Mouse (Mus musculus): ENCODE results near the gene Prpf19. TPM values are rescaled to one million over a fixed set of nuclear protein-coding genes. Genes with fewer than 3 reads are reported as not detected.

The Prpf19 gene
- polyA plus RNA-seq, 1 experiment from 2014 or later: 20.3 TPM

GRCm38 (mm10) chr19:10881426-10882154, 13.4 kb upstream of the Prpf19 start, which contains the start of gene Tmem109:
Gene Tmem109 (minus strand): TSS chr19:10882001.
- peaks cover 7% of the 10 kb centered on the region; the same call in 1 of the 2 replicates for H3K4me1 ChIP-seq (replicated peaks; ENCODE audit: control insufficient read depth, insufficient read depth, low read length)
- peak; percentile 86 for ATAC-seq
- no peaks in the 10 kb centered on the region; the same call in 1 of the 2 replicates for H3K9me3 ChIP-seq (ENCODE audit: control insufficient read depth)
- peak within 1 kb of the TSS; percentile 53 for H3K9ac ChIP-seq (ENCODE audit: low read depth, low read length)
- H3K36me3 ChIP-seq (ENCODE audit: control insufficient read depth, insufficient read depth): no peaks in the 10 kb centered on the region; the same call in 1 of the 2 replicates
- WGBS: under 1% methylated on average over 49 of the region's 49 CpGs
- peak within 1 kb of the TSS; percentile 75 for H3K27ac ChIP-seq (ENCODE audit: low read depth, low read length)
- no peaks in the 10 kb centered on the region for H3K27me3 ChIP-seq (replicated peaks; ENCODE audit: control insufficient read depth, insufficient read depth, low read length)
- peak within 1 kb of the TSS; percentile 56 for H3K4me3 ChIP-seq (ENCODE audit: low read depth, low read length)
- H3K4me2 ChIP-seq (replicated peaks; ENCODE audit: low read depth): peak within 1 kb of the TSS; percentile 90
- peak; percentile 63 for TF ChIP-seq CTCF (IDR thresholded peaks at IDR 0.05; ENCODE audit: low read depth)

GRCm38 (mm10) chr19:10892201-10892600, 2.8 kb upstream of the Prpf19 start:
- H3K9me3 ChIP-seq (ENCODE audit: control insufficient read depth): no peaks in the 10 kb centered on the region
- H3K4me2 ChIP-seq (replicated peaks; ENCODE audit: low read depth): no peak overlapping the region
- WGBS: 86% methylated on average over 3 of the region's 3 CpGs
- H3K4me3 ChIP-seq (ENCODE audit: low read depth, low read length): no peak overlapping the region
- H3K4me1 ChIP-seq (replicated peaks; ENCODE audit: control insufficient read depth, insufficient read depth, low read length): 0 out of 2 replicates have a peak, but pooled peaks cover 5% of the 10 kb centered on the region
- no peaks in the 10 kb centered on the region for H3K36me3 ChIP-seq (ENCODE audit: control insufficient read depth, insufficient read depth)
- no peak overlapping the region for H3K9ac ChIP-seq (ENCODE audit: low read depth, low read length)
- no peak for TF ChIP-seq CTCF (IDR thresholded peaks at IDR 0.05; ENCODE audit: low read depth)
- no peak overlapping the region for H3K27ac ChIP-seq (ENCODE audit: low read depth, low read length)
- ATAC-seq: no peak
- H3K27me3 ChIP-seq (replicated peaks; ENCODE audit: control insufficient read depth, insufficient read depth, low read length): no peaks in the 10 kb centered on the region

GRCm38 (mm10) chr19:10895708-10896107, 677 bp downstream of the Prpf19 start:
- WGBS: under 1% methylated on average over 16 of the region's 16 CpGs
- H3K27me3 ChIP-seq (replicated peaks; ENCODE audit: control insufficient read depth, insufficient read depth, low read length): no peaks in the 10 kb centered on the region
- no peak for ATAC-seq

GRCm38 (mm10) chr19:10896849-10897248, 1.8 kb downstream of the Prpf19 start:
- H3K9ac ChIP-seq (ENCODE audit: low read depth, low read length): no peak overlapping the region
- 51% methylated on average over 7 of the region's 7 CpGs for WGBS
- peak overlapping the region; percentile 68 for H3K4me2 ChIP-seq (replicated peaks; ENCODE audit: low read depth)
- no peak overlapping the region for H3K4me3 ChIP-seq (ENCODE audit: low read depth, low read length)
- no peak for TF ChIP-seq CTCF (IDR thresholded peaks at IDR 0.05; ENCODE audit: low read depth)
- ATAC-seq: no peak
- no peaks in the 10 kb centered on the region for H3K9me3 ChIP-seq (ENCODE audit: control insufficient read depth)
- H3K36me3 ChIP-seq (ENCODE audit: control insufficient read depth, insufficient read depth): peaks cover 42% of the 10 kb centered on the region
- H3K27me3 ChIP-seq (replicated peaks; ENCODE audit: control insufficient read depth, insufficient read depth, low read length): no peaks in the 10 kb centered on the region
- no peak overlapping the region for H3K27ac ChIP-seq (ENCODE audit: low read depth, low read length)
- H3K4me1 ChIP-seq (replicated peaks; ENCODE audit: control insufficient read depth, insufficient read depth, low read length): 0 out of 2 replicates have a peak, but pooled peaks cover 5% of the 10 kb centered on the region

More at GRCm38 (mm10) chr19:10895708-10896107, 677 bp downstream of the Prpf19 start:
- Histone ChIP-seq H3K9me3 (ENCODE audit: control insufficient read depth) (no peaks in the 10 kb centered on the region), H3K27ac (ENCODE audit: low read depth, low read length) (peak overlapping the region; percentile 89), H3K4me3 (ENCODE audit: low read depth, low read length) (peak overlapping the region; percentile 66), H3K36me3 (ENCODE audit: control insufficient read depth, insufficient read depth) (peaks cover 30% of the 10 kb centered on the region), H3K9ac (ENCODE audit: low read depth, low read length) (peak overlapping the region; percentile 75), H3K4me1 (replicated peaks; ENCODE audit: control insufficient read depth, insufficient read depth, low read length) (0 out of 2 replicates have a peak, but pooled peaks cover 5% of the 10 kb centered on the region), H3K4me2 (replicated peaks; ENCODE audit: low read depth) (peak overlapping the region; percentile 68)
- TF ChIP-seq CTCF (IDR thresholded peaks at IDR 0.05; ENCODE audit: low read depth): no peak

GRCm38 (mm10) chr19:10897491-10897890, 2.5 kb downstream of the Prpf19 start:
- H3K4me1 ChIP-seq (replicated peaks; ENCODE audit: control insufficient read depth, insufficient read depth, low read length): 0 out of 2 replicates have a peak, but pooled peaks cover 5% of the 10 kb centered on the region
- no peak for TF ChIP-seq CTCF (IDR thresholded peaks at IDR 0.05; ENCODE audit: low read depth)
- ATAC-seq: no peak
- H3K36me3 ChIP-seq (ENCODE audit: control insufficient read depth, insufficient read depth): peaks cover 48% of the 10 kb centered on the region
- 73% methylated on average over 8 of the region's 8 CpGs for WGBS
- H3K4me2 ChIP-seq (replicated peaks; ENCODE audit: low read depth): no peak overlapping the region
- no peak overlapping the region for H3K9ac ChIP-seq (ENCODE audit: low read depth, low read length)
- H3K9me3 ChIP-seq (ENCODE audit: control insufficient read depth): no peaks in the 10 kb centered on the region
- H3K27ac ChIP-seq (ENCODE audit: low read depth, low read length): no peak overlapping the region
- H3K4me3 ChIP-seq (ENCODE audit: low read depth, low read length): no peak overlapping the region
- no peaks in the 10 kb centered on the region for H3K27me3 ChIP-seq (replicated peaks; ENCODE audit: control insufficient read depth, insufficient read depth, low read length)

- H3K4me1 ChIP-seq (replicated peaks; ENCODE audit: control insufficient read depth, insufficient read depth, low read length): peaks cover 10% of the 10 kb centered on the region; the same call in 1 of the 2 replicates
- no peak for TF ChIP-seq CTCF (IDR thresholded peaks at IDR 0.05; ENCODE audit: low read depth)
- H3K9me3 ChIP-seq (ENCODE audit: control insufficient read depth): no peaks in the 10 kb centered on the region
- H3K9ac ChIP-seq (ENCODE audit: low read depth, low read length): no peak overlapping the region
- no peak for ATAC-seq
- no peaks in the 10 kb centered on the region for H3K27me3 ChIP-seq (replicated peaks; ENCODE audit: control insufficient read depth, insufficient read depth, low read length)
- H3K36me3 ChIP-seq (ENCODE audit: control insufficient read depth, insufficient read depth): peaks cover 73% of the 10 kb centered on the region
- H3K4me3 ChIP-seq (ENCODE audit: low read depth, low read length): no peak overlapping the region
- 76% methylated on average over 6 of the region's 6 CpGs for WGBS
- no peak overlapping the region for H3K4me2 ChIP-seq (replicated peaks; ENCODE audit: low read depth)
- H3K27ac ChIP-seq (ENCODE audit: low read depth, low read length): no peak overlapping the region
Measured at GRCm38 (mm10) chr19:10900315-10900714, 5.3 kb downstream of the Prpf19 start.

Data from intestine, postnatal 0 days (tissue).